Mouse (Mus musculus) heart, embryonic 15.5 days (tissue): Measurements from ENCODE around the gene Spata21. TPM values are rescaled to one million over a fixed set of nuclear protein-coding genes. Genes with fewer than 3 reads are reported as not detected.

Experiments used
- ATAC-seq: fragments of 200-750 bp; cut with Nextera tagmentation; replicated peaks from 2 replicates; pipeline ENCODE4 v1.8.0; 2017; ENCODE audit warnings: low read depth, moderate TSS enrichment; ENCODE audit not compliant: insufficient number of reproducible peaks, insufficient read depth, low FRiP score
- H3K27ac ChIP-seq: fragments of 300-500 bp; sonication (generic); 2 replicates; pipeline ENCODE4 v1.5.1; 2015; ENCODE audit warnings: mild to moderate bottlenecking, inconsistent platforms
- H3K27me3 ChIP-seq: fragments of 300-500 bp; sonication (generic); 2 replicates; pipeline ENCODE4 v1.6.1; 2015; ENCODE audit warnings: inconsistent platforms
- H3K36me3 ChIP-seq: fragments of 300-500 bp; sonication (generic); 2 replicates; pipeline ENCODE4 v1.6.1; 2015; ENCODE audit warnings: mild to moderate bottlenecking, inconsistent platforms
- H3K4me1 ChIP-seq: fragments of 300-500 bp; sonication (generic); replicated peaks from 2 replicates; pipeline ENCODE4 v1.6.1; 2015; ENCODE audit warnings: inconsistent platforms
- H3K4me2 ChIP-seq: fragments of 300-500 bp; sonication (generic); 2 replicates; pipeline ENCODE4 v1.6.1; 2015; ENCODE audit warnings: inconsistent platforms, mild to moderate bottlenecking, moderate library complexity
- H3K4me3 ChIP-seq: fragments of 300-500 bp; sonication (generic); 2 replicates; pipeline ENCODE4 v1.5.1; 2015; ENCODE audit warnings: mild to moderate bottlenecking, inconsistent platforms
- H3K9ac ChIP-seq: fragments of 300-500 bp; sonication (generic); 2 replicates; pipeline ENCODE4 v1.6.1; 2015; ENCODE audit warnings: mild to moderate bottlenecking, inconsistent platforms
- H3K9me3 ChIP-seq: fragments of 300-500 bp; sonication (generic); replicated peaks from 2 replicates; pipeline ENCODE4 v1.6.1; 2016; ENCODE audit warnings: inconsistent platforms
- WGBS: fragments of 180-500 bp; shearing (Covaris S2); methylation state at CpG from one replicate; pipeline ENCODE4 v1.1.7; 2015; ENCODE audit warnings: mixed read lengths; 5-methylcytosine and 5-hydroxymethylcytosine counted together
- polyA plus RNA-seq: library from polyadenylated mRNA; unstranded; fragments of >200 nt; fragmentation: Nextera tagmentation; extraction: Ambion mirVana; gene quantifications from 2 replicates; pipeline ENCODE4 v1.2.1, GENCODE M21; 2015

The Spata21 gene
- polyA plus RNA-seq, 1 experiment from 2014 or later, result 0.26 TPM

GRCm38 (mm10) chr4:141060426-141061301, 27.5 kb upstream of the Spata21 start, which contains the start of gene Crocc:
Crocc (minus strand) TSS chr4:141060550.
- peaks cover 19% of the 10 kb centered on the region; the same call in 1 of the 2 replicates for H3K36me3 ChIP-seq
- H3K27ac ChIP-seq, result peak within 1 kb of the TSS; percentile 91
- peak; percentile 97 for ATAC-seq
- H3K9ac ChIP-seq, result peak within 1 kb of the TSS; percentile 82
- H3K27me3 ChIP-seq, result no peaks in the 10 kb centered on the region
- H3K4me3 ChIP-seq, result peak within 1 kb of the TSS; percentile 76
- H3K4me1 ChIP-seq, result peaks cover 25% of the 10 kb centered on the region
- H3K9me3 ChIP-seq, result no peaks in the 10 kb centered on the region
- under 1% methylated on average over 74 of the region's 77 CpGs for WGBS
- peak within 1 kb of the TSS; percentile 74 for H3K4me2 ChIP-seq

GRCm38 (mm10) chr4:141064104-141064659, 24.0 kb upstream of the Spata21 start:
- H3K27ac ChIP-seq, result no peak overlapping the region
- no peaks in the 10 kb centered on the region for H3K27me3 ChIP-seq
- H3K4me1 ChIP-seq, result peaks cover 54% of the 10 kb centered on the region
- WGBS, result 80% methylated on average over 4 of the region's 4 CpGs
- no peaks in the 10 kb centered on the region for H3K9me3 ChIP-seq
- ATAC-seq, result no peak
- H3K4me3 ChIP-seq, result no peak overlapping the region
- H3K4me2 ChIP-seq, result no peak overlapping the region
- no peak overlapping the region for H3K9ac ChIP-seq
- H3K36me3 ChIP-seq, result peaks cover 39% of the 10 kb centered on the region

- H3K4me1 ChIP-seq, result peaks cover 52% of the 10 kb centered on the region
- H3K9ac ChIP-seq, result no peak overlapping the region
- peaks cover 44% of the 10 kb centered on the region for H3K36me3 ChIP-seq
- H3K27ac ChIP-seq, result peak overlapping the region; percentile 6; the same call in 1 of the 2 replicates
- H3K9me3 ChIP-seq, result no peaks in the 10 kb centered on the region
- H3K27me3 ChIP-seq, result no peaks in the 10 kb centered on the region
- no peak for ATAC-seq
- WGBS, result 9% methylated on average over 8 of the region's 8 CpGs
- no peak overlapping the region for H3K4me3 ChIP-seq
- H3K4me2 ChIP-seq, result no peak overlapping the region
Observed at GRCm38 (mm10) chr4:141065123-141065522, 23.0 kb upstream of the Spata21 start.

GRCm38 (mm10) chr4:141066709-141067515, 21.2 kb upstream of the Spata21 start:
- H3K27ac ChIP-seq, result peak overlapping the region; percentile 58
- H3K4me3 ChIP-seq, result no peak overlapping the region
- no peak overlapping the region for H3K4me2 ChIP-seq
- H3K9me3 ChIP-seq, result no peaks in the 10 kb centered on the region
- peaks cover 47% of the 10 kb centered on the region for H3K4me1 ChIP-seq
- WGBS, result 62% methylated on average over 12 of the region's 12 CpGs
- H3K36me3 ChIP-seq, result peaks cover 61% of the 10 kb centered on the region
- 0 out of 2 replicates have a peak overlapping the region, but pooled peaks have one; percentile 6 for H3K9ac ChIP-seq
- ATAC-seq, result 0 out of 2 replicates have a peak, but pooled peaks have one; percentile 14
- H3K27me3 ChIP-seq, result no peaks in the 10 kb centered on the region

- H3K36me3 ChIP-seq, result peaks cover 68% of the 10 kb centered on the region
- H3K27me3 ChIP-seq, result no peaks in the 10 kb centered on the region
- ATAC-seq, result no peak
- no peak overlapping the region for H3K4me2 ChIP-seq
- H3K4me3 ChIP-seq, result no peak overlapping the region
- 65% methylated on average over 9 of the region's 9 CpGs for WGBS
- no peaks in the 10 kb centered on the region for H3K9me3 ChIP-seq
- H3K9ac ChIP-seq, result 0 out of 2 replicates have a peak overlapping the region, but pooled peaks have one; percentile 6
- H3K4me1 ChIP-seq, result peaks cover 48% of the 10 kb centered on the region
- H3K27ac ChIP-seq, result peak overlapping the region; percentile 58
Observed at GRCm38 (mm10) chr4:141067516-141068046, 20.6 kb upstream of the Spata21 start.

GRCm38 (mm10) chr4:141068655-141069054, 19.5 kb upstream of the Spata21 start:
- peaks cover 58% of the 10 kb centered on the region for H3K4me1 ChIP-seq
- H3K27me3 ChIP-seq, result no peaks in the 10 kb centered on the region
- no peak for ATAC-seq
- no peak overlapping the region for H3K9ac ChIP-seq
- peaks cover 74% of the 10 kb centered on the region for H3K36me3 ChIP-seq
- 56% methylated on average over 8 of the region's 8 CpGs for WGBS
- no peak overlapping the region for H3K4me3 ChIP-seq
- peak overlapping the region; percentile 44; the same call in 1 of the 2 replicates for H3K27ac ChIP-seq
- no peaks in the 10 kb centered on the region for H3K9me3 ChIP-seq
- H3K4me2 ChIP-seq, result no peak overlapping the region

- H3K27ac ChIP-seq, result no peak overlapping the region
- H3K4me2 ChIP-seq, result no peak overlapping the region
- no peak for ATAC-seq
- no peak overlapping the region for H3K9ac ChIP-seq
- H3K4me3 ChIP-seq, result no peak overlapping the region
- WGBS, result 64% methylated on average over 4 of the region's 4 CpGs
- no peaks in the 10 kb centered on the region for H3K27me3 ChIP-seq
- peaks cover 74% of the 10 kb centered on the region for H3K36me3 ChIP-seq
- H3K4me1 ChIP-seq, result peaks cover 63% of the 10 kb centered on the region
- H3K9me3 ChIP-seq, result no peaks in the 10 kb centered on the region
Observed at GRCm38 (mm10) chr4:141069731-141070130, 18.4 kb upstream of the Spata21 start.

GRCm38 (mm10) chr4:141072502-141072901, 15.6 kb upstream of the Spata21 start:
- no peak for ATAC-seq
- Histone ChIP-seq H3K4me2 (no peak overlapping the region), H3K27me3 (no peaks in the 10 kb centered on the region), H3K27ac (no peak overlapping the region), H3K4me3 (no peak overlapping the region), H3K9ac (no peak overlapping the region), H3K4me1 (peaks cover 67% of the 10 kb centered on the region), H3K9me3 (no peaks in the 10 kb centered on the region), H3K36me3 (peaks cover 53% of the 10 kb centered on the region)
- WGBS, result 86% methylated on average over 11 of the region's 11 CpGs

GRCm38 (mm10) chr4:141073661-141074060, 14.5 kb upstream of the Spata21 start:
- Histone ChIP-seq H3K4me2 (peak overlapping the region; percentile 17), H3K27ac (peak overlapping the region; percentile 85), H3K4me3 (no peak overlapping the region), H3K27me3 (no peaks in the 10 kb centered on the region), H3K9ac (no peak overlapping the region), H3K4me1 (peaks cover 57% of the 10 kb centered on the region), H3K36me3 (peaks cover 41% of the 10 kb centered on the region), H3K9me3 (no peaks in the 10 kb centered on the region)
- peak; percentile 50; the same call in 1 of the 2 replicates for ATAC-seq
- 46% methylated on average over 9 of the region's 9 CpGs for WGBS

- Histone ChIP-seq H3K36me3 (peaks cover 36% of the 10 kb centered on the region), H3K4me1 (peaks cover 53% of the 10 kb centered on the region)
Observed at GRCm38 (mm10) chr4:141074109-141074508, 14.0 kb upstream of the Spata21 start.

More at GRCm38 (mm10) chr4:141074109-141074508, 14.0 kb upstream of the Spata21 start:
- 0 out of 2 replicates have a peak, but pooled peaks have one; percentile 6 for ATAC-seq
- H3K27ac ChIP-seq, result peak overlapping the region; percentile 85
- no peak overlapping the region for H3K4me3 ChIP-seq
- H3K9ac ChIP-seq, result no peak overlapping the region
- no peaks in the 10 kb centered on the region for H3K9me3 ChIP-seq
- H3K4me2 ChIP-seq, result peak overlapping the region; percentile 17
- no peaks in the 10 kb centered on the region for H3K27me3 ChIP-seq
- 68% methylated on average over 4 of the region's 4 CpGs for WGBS
